Mouse (Mus musculus): Measurements from ENCODE around the gene Serinc2.

GRCm38 (mm10) chr4:130275016-130275822 is 3.8 kb downstream of the Serinc2 start:
- TF ChIP-seq CTCF (IDR thresholded peaks at IDR 0.05; ENCODE audit: insufficient read depth, low read depth, low read length) = no peak
- TF ChIP-seq POLR2A (IDR thresholded peaks at IDR 0.05; ENCODE audit: insufficient read depth, low read depth, low read length) = no peak
